Mouse (Mus musculus) ES-Bruce4 (cell line): ENCODE measurements around the gene Sv2a. TPM values are rescaled to one million over a fixed set of nuclear protein-coding genes. Genes with fewer than 3 reads are reported as not detected.

ENCODE experiments used
- H3K27ac ChIP-seq: 2 replicates; pipeline ENCODE4 v1.5.1; 2012; ENCODE audit warnings: low read length, inconsistent platforms; ENCODE audit not compliant: insufficient read depth
- H3K27me3 ChIP-seq: 2 replicates; pipeline ENCODE4 v1.6.1; 2012; ENCODE audit warnings: mild to moderate bottlenecking, low read length, inconsistent platforms; ENCODE audit not compliant: control insufficient read depth, poor library complexity, insufficient read depth, severe bottlenecking
- H3K36me3 ChIP-seq: 2 replicates; pipeline ENCODE4 v1.6.1; 2012; ENCODE audit warnings: inconsistent platforms, mild to moderate bottlenecking, low read length, moderate library complexity; ENCODE audit not compliant: control insufficient read depth, poor library complexity, insufficient read depth, severe bottlenecking
- H3K4me1 ChIP-seq: one replicate; pipeline ENCODE4 v1.8.1; 2011; ENCODE audit warnings: low read length; ENCODE audit not compliant: control insufficient read depth, insufficient read depth
- H3K4me3 ChIP-seq: 2 replicates; pipeline ENCODE4 v1.5.1; 2011; ENCODE audit warnings: low read depth, mild to moderate bottlenecking, low read length
- H3K9ac ChIP-seq: 2 replicates; pipeline ENCODE4 v1.6.1; 2012; ENCODE audit warnings: low read depth, mild to moderate bottlenecking, inconsistent platforms; ENCODE audit not compliant: poor library complexity, severe bottlenecking
- H3K9me3 ChIP-seq: replicated peaks from 2 replicates; pipeline ENCODE4 v1.6.1; 2012; ENCODE audit warnings: mild to moderate bottlenecking, low read length, inconsistent platforms; ENCODE audit not compliant: control insufficient read depth, poor library complexity, insufficient read depth, severe bottlenecking
- CTCF ChIP-seq: IDR thresholded peaks from one replicate; pipeline ENCODE4 v1.8.1; 2011; ENCODE audit warnings: low read depth, low read length
- EP300 ChIP-seq: IDR thresholded peaks from 2 replicates; pipeline ENCODE4 v1.6.1; 2011; ENCODE audit warnings: low read depth, low read length; ENCODE audit not compliant: insufficient read depth
- POLR2A ChIP-seq: IDR thresholded peaks from one replicate; pipeline ENCODE4 v1.8.1; 2011; ENCODE audit warnings: low read length; ENCODE audit not compliant: insufficient read depth
- polyA plus RNA-seq: library from polyadenylated mRNA; stranded (reverse); fragments of >200 nt; gene quantifications from 2 replicates; pipeline ENCODE4 v1.2.4, GENCODE M21; 2011; ENCODE audit warnings: low read depth; ENCODE audit not compliant: missing spikeins, insufficient read depth, insufficient read length

Gene Sv2a
- polyA plus RNA-seq, 1 experiment, result 4.9 TPM

DNA sequence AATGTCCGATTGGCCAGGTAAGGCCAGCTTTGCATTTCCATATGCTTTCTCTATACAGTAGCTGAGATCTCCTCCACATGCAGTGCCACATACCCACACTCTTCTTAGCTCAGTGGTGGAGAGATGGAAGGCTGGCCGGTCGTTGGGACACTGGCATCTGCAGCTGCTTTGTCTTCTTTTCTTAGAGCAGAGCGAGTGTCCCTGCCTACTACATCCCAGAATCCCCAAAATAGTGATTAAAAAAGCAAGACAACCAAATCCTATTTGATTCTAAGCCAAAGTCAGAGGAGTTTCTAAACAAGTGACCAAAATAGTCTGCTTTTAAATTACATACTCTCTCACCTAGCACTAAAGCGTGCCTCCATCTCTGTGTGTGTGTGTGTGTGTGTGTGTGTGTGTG is 28.3 kb upstream of the Sv2a start:
- TF ChIP-seq CTCF (no peak), EP300 (no peak), POLR2A (no peak)
- H3K4me3 ChIP-seq, result no peak overlapping the region
- no peaks in the 10 kb centered on the region for H3K9me3 ChIP-seq
- H3K9ac ChIP-seq, result no peak overlapping the region
- no peaks in the 10 kb centered on the region for H3K27me3 ChIP-seq
- peaks cover 9% of the 10 kb centered on the region for H3K36me3 ChIP-seq
- H3K4me1 ChIP-seq, result no peaks in the 10 kb centered on the region
- H3K27ac ChIP-seq, result no peak overlapping the region

DNA sequence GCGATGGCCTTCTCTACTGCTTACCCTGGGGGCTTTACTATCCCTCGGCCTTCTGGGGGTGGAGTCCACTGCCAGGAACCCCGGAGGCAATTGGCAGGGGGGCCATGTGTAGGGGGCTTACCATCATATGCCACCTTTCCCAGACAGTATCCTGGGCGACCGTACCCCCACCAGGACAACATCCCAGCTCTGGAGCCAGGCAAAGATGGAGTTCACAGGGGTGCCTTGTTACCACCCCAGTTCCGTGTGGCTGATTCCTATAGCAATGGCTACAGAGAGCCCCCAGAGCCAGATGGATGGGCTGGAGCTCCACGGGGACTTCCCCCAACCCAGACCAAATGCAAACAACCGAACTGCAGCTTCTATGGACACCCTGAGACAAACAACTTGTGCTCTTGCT is 25.4 kb upstream of the Sv2a start:
- TF ChIP-seq EP300 (no peak), CTCF (no peak), POLR2A (no peak)
- no peaks in the 10 kb centered on the region for H3K9me3 ChIP-seq
- no peak overlapping the region for H3K9ac ChIP-seq
- H3K27me3 ChIP-seq, result no peaks in the 10 kb centered on the region
- no peak overlapping the region for H3K27ac ChIP-seq
- H3K4me3 ChIP-seq, result no peak overlapping the region
- H3K4me1 ChIP-seq, result peaks cover 2% of the 10 kb centered on the region
- H3K36me3 ChIP-seq, result peaks cover 9% of the 10 kb centered on the region

DNA sequence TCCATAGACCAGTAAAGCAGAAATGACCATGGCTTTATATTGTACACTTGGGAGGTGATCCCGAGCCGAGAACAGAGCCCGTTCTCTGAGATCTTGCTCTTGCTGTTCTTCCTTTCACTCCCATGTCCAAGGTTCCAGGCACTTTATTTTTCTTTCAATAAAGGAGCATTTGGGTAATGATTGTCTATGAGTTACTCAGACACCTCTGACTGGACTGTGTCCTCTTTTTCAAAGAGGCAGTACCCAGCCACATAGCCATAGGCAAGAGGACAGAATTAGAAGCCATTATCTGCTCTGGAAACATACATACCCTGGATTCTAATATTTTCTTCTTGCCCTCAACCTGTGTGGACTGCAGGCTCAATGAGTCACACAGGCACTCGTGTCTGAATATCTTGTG is 21.1 kb upstream of the Sv2a start:
- Histone ChIP-seq H3K27me3 (no peaks in the 10 kb centered on the region), H3K36me3 (no peaks in the 10 kb centered on the region), H3K4me1 (peaks cover 5% of the 10 kb centered on the region), H3K27ac (no peak overlapping the region), H3K9me3 (no peaks in the 10 kb centered on the region), H3K9ac (no peak overlapping the region), H3K4me3 (no peak overlapping the region)
- no peak for TF ChIP-seq EP300
- no peak for TF ChIP-seq POLR2A
- TF ChIP-seq CTCF, result no peak

DNA sequence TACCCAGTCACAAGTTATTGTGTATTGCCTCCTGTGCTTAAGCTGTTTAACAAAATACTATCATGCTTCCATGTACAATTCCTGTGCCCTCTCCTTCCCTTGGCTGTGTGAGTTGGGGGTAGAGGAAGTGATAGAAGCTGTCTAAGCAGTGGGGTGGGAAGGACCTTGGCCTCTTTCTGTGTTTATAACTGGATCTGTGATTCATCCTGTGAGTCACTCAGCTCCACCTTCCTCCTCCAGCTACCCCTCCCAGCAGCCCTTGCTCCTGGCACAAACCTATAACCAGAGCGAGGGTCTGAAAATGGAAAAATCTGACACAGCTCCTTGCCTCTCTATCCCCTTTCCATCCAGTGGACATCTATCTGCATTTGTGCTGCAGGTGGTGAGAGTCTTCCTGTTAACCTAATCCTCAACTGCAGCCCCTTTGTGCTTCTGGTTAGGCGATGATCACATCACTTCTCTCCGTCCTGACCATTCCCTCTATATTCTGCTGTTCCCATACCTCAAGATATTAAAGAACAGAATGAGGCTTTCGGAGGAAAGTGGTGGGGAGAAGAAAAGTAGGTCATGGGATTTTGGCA is 20.6 kb upstream of the Sv2a start:
- H3K27ac ChIP-seq, result peak overlapping the region; percentile 86
- H3K36me3 ChIP-seq, result no peaks in the 10 kb centered on the region
- no peak overlapping the region for H3K4me3 ChIP-seq
- H3K9ac ChIP-seq, result no peak overlapping the region
- no peaks in the 10 kb centered on the region for H3K27me3 ChIP-seq
- TF ChIP-seq POLR2A (no peak), CTCF (no peak), EP300 (no peak)
- H3K9me3 ChIP-seq, result no peaks in the 10 kb centered on the region
- peaks cover 5% of the 10 kb centered on the region for H3K4me1 ChIP-seq

DNA sequence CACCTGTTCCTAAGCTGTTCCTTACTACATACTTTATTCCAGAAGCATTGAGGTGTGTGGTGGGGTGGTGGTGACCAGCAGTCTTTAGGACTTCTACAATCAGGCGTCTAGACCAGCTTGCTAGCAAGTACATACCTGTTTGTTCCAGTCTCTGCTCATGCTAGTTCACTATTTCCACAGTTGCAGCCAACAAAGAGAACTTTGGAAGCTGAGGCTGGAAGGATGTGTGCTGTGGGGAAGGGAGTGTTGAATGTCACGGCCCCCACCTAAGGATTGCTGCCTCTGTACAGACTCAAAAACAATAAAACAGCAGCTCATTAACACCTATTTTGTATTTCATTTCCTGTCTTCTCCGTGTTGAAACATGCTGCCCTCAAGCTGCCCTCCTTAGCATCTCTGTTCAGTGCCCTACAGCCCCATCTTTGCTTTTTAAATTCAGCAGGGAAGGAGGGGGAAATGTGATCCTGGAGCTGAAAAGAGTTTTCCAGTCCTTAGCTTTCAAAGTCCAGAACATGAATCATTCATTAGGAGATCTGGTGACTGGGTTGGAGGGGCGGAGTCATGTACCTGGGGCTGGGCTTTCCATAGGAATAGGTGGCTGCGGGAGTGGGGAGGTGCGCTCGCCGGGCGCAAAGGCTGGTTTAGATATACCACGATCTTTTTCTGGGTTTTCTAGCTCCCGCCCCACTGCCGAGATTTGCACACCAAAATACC is 20.0 kb upstream of the Sv2a start:
- H3K4me1 ChIP-seq, result peaks cover 5% of the 10 kb centered on the region
- peak overlapping the region; percentile 86 for H3K27ac ChIP-seq
- peak overlapping the region; percentile 42 for H3K9ac ChIP-seq
- TF ChIP-seq CTCF (no peak), POLR2A (no peak), EP300 (peak; percentile 12; the same call in 1 of the 2 replicates)
- no peaks in the 10 kb centered on the region for H3K9me3 ChIP-seq
- H3K27me3 ChIP-seq, result no peaks in the 10 kb centered on the region
- H3K4me3 ChIP-seq, result peak overlapping the region; percentile 64
- no peaks in the 10 kb centered on the region for H3K36me3 ChIP-seq
